Mouse (Mus musculus) limb, embryonic 14.5 days (tissue): ENCODE results near the gene Kif26b. TPM values are rescaled to one million over a fixed set of nuclear protein-coding genes. Genes with fewer than 3 reads are reported as not detected.

Experiments used
- ATAC-seq: fragments of 200-750 bp; cut with Nextera tagmentation; 2 replicates; pipeline ENCODE4 v1.8.0; 2017; ENCODE audit warnings: low read depth, moderate number of reproducible peaks, moderate TSS enrichment; ENCODE audit not compliant: low FRiP score
- DNase-seq: peaks from one replicate; pipeline ENCODE4 v3.0.0-alpha.2; 2015; ENCODE audit warnings: low spot score
- H3K27ac ChIP-seq: fragments of 300-500 bp; sonication (generic); replicated peaks from 2 replicates; pipeline ENCODE4 v1.5.1; 2014; ENCODE audit warnings: low read depth, mild to moderate bottlenecking, low read length, moderate library complexity, mixed read lengths
- H3K27me3 ChIP-seq: fragments of 300-500 bp; sonication (generic); 2 replicates; pipeline ENCODE4 v1.6.1; 2014; ENCODE audit warnings: low read length, mixed read lengths; ENCODE audit not compliant: control insufficient read depth, insufficient read depth
- H3K36me3 ChIP-seq: fragments of 300-500 bp; sonication (generic); 2 replicates; pipeline ENCODE4 v1.6.1; 2014; ENCODE audit warnings: mild to moderate bottlenecking, low read length, moderate library complexity, mixed read lengths; ENCODE audit not compliant: control insufficient read depth, insufficient read depth
- H3K4me1 ChIP-seq: fragments of 300-500 bp; sonication (generic); 2 replicates; pipeline ENCODE4 v1.6.1; 2014; ENCODE audit warnings: antibody characterized with exemption, low read length, mixed read lengths; ENCODE audit not compliant: control insufficient read depth, insufficient read depth
- H3K4me2 ChIP-seq: fragments of 300-500 bp; sonication (generic); replicated peaks from 2 replicates; pipeline ENCODE4 v1.6.1; 2014; ENCODE audit warnings: low read depth, mild to moderate bottlenecking, low read length, moderate library complexity; ENCODE audit not compliant: severe bottlenecking
- H3K4me3 ChIP-seq: fragments of 300-500 bp; sonication (generic); replicated peaks from 2 replicates; pipeline ENCODE4 v1.5.1; 2014; ENCODE audit warnings: low read length
- H3K9ac ChIP-seq: fragments of 300-500 bp; sonication (generic); 2 replicates; pipeline ENCODE4 v1.6.1; 2014; ENCODE audit warnings: mild to moderate bottlenecking, low read depth, low read length, moderate library complexity; ENCODE audit not compliant: severe bottlenecking
- H3K9me3 ChIP-seq: fragments of 300-500 bp; sonication (generic); 2 replicates; pipeline ENCODE4 v1.6.1; 2016; ENCODE audit warnings: low read length; ENCODE audit not compliant: control insufficient read depth
- POLR2A ChIP-seq: fragments of 200-500 bp; IDR thresholded peaks from 2 replicates; pipeline ENCODE4 v1.8.0; 2012; ENCODE audit warnings: inconsistent platforms, mild to moderate bottlenecking, moderate library complexity, borderline replicate concordance; ENCODE audit not compliant: insufficient read depth, insufficient read length; ENCODE audit errors: extremely low read depth
- WGBS: fragments of 180-500 bp; shearing (Covaris S2); extraction: QIAGEN DNeasy Blood & Tissue Kit; methylation state at CpG from one replicate; pipeline ENCODE4 v1.1.7; 2014; 5-methylcytosine and 5-hydroxymethylcytosine counted together
- polyA plus RNA-seq, 2 experiments: library from polyadenylated mRNA; depleted of rRNA in 1 of 2; stranded (reverse) in 1 of 2; unstranded in 1 of 2; fragments of >200 nt; fragmentation: Nextera tagmentation in 1 of 2; extraction: Ambion mirVana in 1 of 2; gene quantifications; 2 replicates each; pipeline versions ENCODE4 v1.2.1 to v1.2.3; 2012 to 2014

Gene Kif26b
- 8.8 and 11.0 TPM in 2 replicates for polyA plus RNA-seq (2012; rRNA removed)
- 8.7 and 11.2 TPM in 2 replicates for polyA plus RNA-seq (2014; fragmentation: Nextera tagmentation; extraction: Ambion mirVana)

DNA sequence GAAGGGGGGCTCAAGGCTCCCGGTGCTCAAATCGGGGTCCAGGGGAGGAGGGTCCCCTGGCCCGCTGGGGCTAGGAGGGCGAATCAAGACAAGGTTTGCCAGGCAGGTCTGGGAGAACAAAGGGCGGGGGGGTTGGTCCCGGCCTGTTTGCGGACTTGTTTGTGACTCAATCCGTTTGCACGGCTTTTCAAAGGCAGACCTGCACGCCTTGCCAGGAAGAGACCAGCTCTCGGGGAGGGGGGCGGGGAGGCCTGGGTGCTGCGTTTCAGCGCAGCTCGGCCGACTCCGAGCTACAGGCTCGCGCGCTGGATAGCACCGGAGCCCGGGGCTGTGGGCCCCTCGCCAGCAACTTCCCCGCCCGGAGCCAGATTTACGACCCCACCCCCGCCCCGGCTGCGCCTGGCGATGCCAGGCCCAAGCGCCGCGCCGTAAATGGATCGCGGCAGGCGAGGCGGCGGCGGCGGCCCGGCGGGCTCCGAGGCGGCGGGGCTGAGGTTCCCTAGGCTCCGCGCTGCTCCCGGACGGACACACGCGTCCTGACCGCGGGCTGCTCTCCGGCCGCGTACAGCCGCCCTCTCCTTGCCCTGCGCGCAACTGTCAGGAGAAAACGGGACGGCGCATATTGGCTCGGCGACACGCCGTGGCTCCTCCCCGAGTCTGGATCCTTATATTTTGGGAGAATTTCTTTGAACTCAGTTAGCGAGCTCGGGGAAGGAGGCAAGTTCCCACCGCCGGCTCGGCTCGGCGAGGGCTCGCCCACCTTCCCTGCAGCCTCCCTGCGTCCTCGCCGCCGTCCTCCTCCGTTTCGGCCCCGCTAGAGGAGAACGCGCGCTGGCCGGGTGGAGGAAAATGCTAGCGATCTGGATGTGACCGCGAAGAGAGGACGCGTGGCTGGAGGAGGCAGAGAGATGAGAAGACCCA is at the start of gene Kif26b:
TSS of gene Kif26b (plus strand) at position 695 of the 921 bp plus-strand sequence.
- H3K4me2 ChIP-seq = peak within 1 kb of the TSS; percentile 100
- WGBS = 1% methylated on average over 68 of the region's 92 CpGs

DNA sequence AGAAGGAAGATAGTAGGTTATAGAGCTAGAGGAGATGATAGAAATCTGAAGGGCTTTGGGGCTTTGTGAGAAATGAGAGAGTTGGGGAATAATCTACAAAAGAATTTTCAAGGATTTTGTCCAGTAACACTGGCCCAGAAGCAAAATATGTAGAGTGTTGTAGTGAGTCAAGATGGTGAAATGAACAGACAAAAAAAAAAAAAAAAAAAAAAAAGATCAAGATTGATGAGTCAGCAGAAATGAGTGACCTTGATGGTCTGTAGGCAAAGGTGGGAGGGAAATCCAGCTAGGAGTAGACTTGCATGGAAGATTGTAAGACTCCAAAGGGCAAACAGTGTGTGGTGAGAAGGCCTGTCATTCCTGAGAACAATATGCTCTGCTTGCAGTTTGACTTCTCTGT is 45.1 kb upstream of the Kif26b start:
- Histone ChIP-seq H3K4me3 (no peak overlapping the region), H3K9ac (no peak overlapping the region), H3K27ac (no peak overlapping the region), H3K9me3 (no peaks in the 10 kb centered on the region), H3K36me3 (no peaks in the 10 kb centered on the region), H3K27me3 (no peaks in the 10 kb centered on the region), H3K4me2 (no peak overlapping the region), H3K4me1 (no peaks in the 10 kb centered on the region)
- TF ChIP-seq POLR2A = no peak
- ATAC-seq = no peak
- DNase-seq = no peak

More for the DNA sequence above, at the start of gene Kif26b:
- no peaks in the 10 kb centered on the region for H3K9me3 ChIP-seq
- peak within 1 kb of the TSS; percentile 63 for H3K27ac ChIP-seq
- TF ChIP-seq POLR2A = 0 out of 2 replicates have a peak, but pooled peaks have one; percentile 45
- H3K4me1 ChIP-seq = peaks cover 26% of the 10 kb centered on the region
- DNase-seq = peak; percentile 61
- H3K27me3 ChIP-seq = no peaks in the 10 kb centered on the region
- H3K4me3 ChIP-seq = peak within 1 kb of the TSS; percentile 68
- H3K36me3 ChIP-seq = no peaks in the 10 kb centered on the region
- peak; percentile 55 for ATAC-seq
- peak within 1 kb of the TSS; percentile 66 for H3K9ac ChIP-seq

DNA sequence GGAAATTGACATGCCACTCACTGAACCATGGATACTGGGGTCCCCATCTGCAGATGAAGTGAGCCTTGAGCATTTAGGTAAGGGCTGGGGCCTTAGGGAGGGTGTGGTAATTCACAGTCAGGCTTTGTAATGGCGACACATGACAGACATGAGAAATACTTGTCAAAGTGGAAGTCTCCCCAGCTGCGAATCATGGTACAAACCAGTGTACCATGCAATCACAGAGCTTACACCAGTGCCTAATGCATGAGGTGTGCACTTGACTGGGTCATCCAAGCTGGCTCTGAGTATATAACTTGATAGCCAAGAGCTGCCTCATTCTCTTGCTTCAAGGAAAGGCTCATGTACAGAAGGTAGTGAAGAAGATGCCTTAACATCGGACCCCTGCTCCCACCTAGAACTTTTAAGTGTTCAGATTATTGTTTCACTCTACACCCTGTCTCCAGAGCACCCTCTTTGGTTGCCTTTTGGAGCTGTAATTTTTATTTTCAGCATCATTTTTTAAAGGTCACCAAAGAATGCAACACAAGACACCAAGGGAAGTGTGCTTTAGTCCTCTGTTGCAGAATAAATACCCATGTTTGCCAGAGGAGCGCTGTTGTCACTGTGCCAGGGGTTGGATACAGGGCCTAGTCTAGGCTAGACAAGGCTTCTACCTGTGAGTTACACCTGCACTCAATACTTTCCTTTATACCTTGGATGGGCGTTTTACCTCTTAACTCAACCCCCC is 43.6 kb upstream of the Kif26b start:
- no peak overlapping the region for H3K4me3 ChIP-seq
- 0 out of 2 replicates have a peak, but pooled peaks cover 3% of the 10 kb centered on the region for H3K4me1 ChIP-seq
- no peak overlapping the region for H3K9ac ChIP-seq
- H3K4me2 ChIP-seq = no peak overlapping the region
- WGBS = 80% methylated on average over 5 of the region's 5 CpGs
- no peak overlapping the region for H3K27ac ChIP-seq
- ATAC-seq = no peak
- H3K9me3 ChIP-seq = no peaks in the 10 kb centered on the region
- DNase-seq = no peak
- no peak for TF ChIP-seq POLR2A
- H3K27me3 ChIP-seq = no peaks in the 10 kb centered on the region
- H3K36me3 ChIP-seq = no peaks in the 10 kb centered on the region

DNA sequence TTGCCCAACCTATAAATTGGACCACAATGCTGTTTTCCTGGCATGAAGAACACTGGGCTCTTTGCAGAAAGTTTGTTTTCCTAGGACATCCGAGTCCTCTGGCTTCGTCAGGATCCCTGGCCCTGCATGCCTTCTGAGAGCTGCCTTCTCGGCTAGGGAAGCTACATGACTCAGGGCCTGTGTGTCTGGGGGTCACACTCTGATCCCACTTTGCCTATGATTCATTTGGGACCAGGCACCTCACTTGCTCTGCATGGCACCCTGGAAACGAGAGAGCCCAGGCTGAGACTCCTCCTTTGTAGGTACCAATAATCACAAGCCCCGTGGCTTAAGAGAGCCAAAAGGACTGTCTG is 43.1 kb upstream of the Kif26b start:
- no peak overlapping the region for H3K4me2 ChIP-seq
- WGBS = 75% methylated on average over 5 of the region's 5 CpGs
- H3K27me3 ChIP-seq = no peaks in the 10 kb centered on the region
- no peak for TF ChIP-seq POLR2A
- DNase-seq = no peak
- H3K9me3 ChIP-seq = no peaks in the 10 kb centered on the region
- no peak for ATAC-seq
- no peaks in the 10 kb centered on the region for H3K36me3 ChIP-seq
- H3K4me1 ChIP-seq = 0 out of 2 replicates have a peak, but pooled peaks cover 3% of the 10 kb centered on the region
- H3K27ac ChIP-seq = no peak overlapping the region
- H3K4me3 ChIP-seq = no peak overlapping the region
- H3K9ac ChIP-seq = no peak overlapping the region

DNA sequence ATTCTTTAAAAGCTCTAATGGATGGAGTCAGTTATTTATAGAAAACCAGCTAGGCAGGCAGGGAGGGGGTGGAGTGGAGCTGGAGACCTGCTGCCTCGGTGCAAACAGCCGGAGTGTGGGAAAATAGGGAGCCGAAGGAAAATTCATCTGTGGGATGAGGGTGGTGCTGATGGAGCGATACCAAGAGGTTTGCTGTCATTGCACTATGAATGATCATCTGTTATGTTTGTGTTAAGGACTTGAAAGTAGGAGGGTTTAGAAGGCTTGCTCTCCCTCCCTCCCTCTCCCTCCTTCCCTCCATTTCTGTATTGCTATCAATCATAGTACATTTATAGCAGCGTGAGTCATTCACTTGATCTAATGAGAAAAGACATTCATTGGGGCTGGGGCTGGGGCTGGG is 42.1 kb upstream of the Kif26b start:
- H3K9ac ChIP-seq = no peak overlapping the region
- H3K4me3 ChIP-seq = no peak overlapping the region
- no peaks in the 10 kb centered on the region for H3K27me3 ChIP-seq
- DNase-seq (no peak), ATAC-seq (no peak)
- no peak for TF ChIP-seq POLR2A
- no peaks in the 10 kb centered on the region for H3K9me3 ChIP-seq
- 72% methylated on average over 5 of the region's 5 CpGs for WGBS
- 0 out of 2 replicates have a peak, but pooled peaks cover 3% of the 10 kb centered on the region for H3K4me1 ChIP-seq
- H3K27ac ChIP-seq = no peak overlapping the region
- H3K36me3 ChIP-seq = no peaks in the 10 kb centered on the region
- no peak overlapping the region for H3K4me2 ChIP-seq
